Mouse (Mus musculus) effector memory CD4-positive, alpha-beta T cell, adult 7 months (primary cell): ENCODE data around the gene Ttll6. TPM values are rescaled to one million over a fixed set of nuclear protein-coding genes. Genes with fewer than 3 reads are reported as not detected.

Source experiments
- polyA plus RNA-seq: library from polyadenylated mRNA; unstranded; fragments of 100-300 nt; shearing (Covaris generic); gene quantifications from one replicate; pipeline ENCODE4 v1.2.1, GENCODE M21; 2017

Ttll6 gene
- polyA plus RNA-seq = not detected

GRCm38 (mm10) chr11:96133239-96133865, at the start of gene Ttll6:
Gene Ttll6, plus strand, starts transcription at chr11:96133786.

DNA sequence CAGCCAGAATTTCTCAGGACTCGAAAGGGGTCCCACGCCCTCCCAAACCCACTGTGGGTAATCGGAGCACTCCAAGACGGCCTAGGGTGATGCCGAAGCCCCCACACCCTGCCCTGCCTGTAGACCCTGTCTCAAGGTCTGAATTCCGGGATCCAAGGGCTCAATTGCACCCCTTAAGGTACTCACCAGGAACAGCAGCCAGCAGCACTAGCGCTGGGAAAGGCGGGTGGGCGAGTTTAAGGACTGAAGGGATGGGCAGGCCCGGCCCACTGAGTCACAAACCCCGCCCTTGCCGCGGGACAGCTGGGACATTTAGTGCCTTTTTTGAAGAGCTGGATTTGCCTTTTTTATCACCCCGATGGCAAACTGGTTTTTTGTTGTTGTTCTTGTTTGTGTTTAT, 21.8 kb upstream of the Ttll6 start, which contains the start of gene Calcoco2:
Gene Calcoco2, minus strand, starts transcription at position 214 of the 400 bp plus-strand sequence.

GRCm38 (mm10) chr11:96193521-96194400, 60.2 kb downstream of the Ttll6 start, which contains the start of gene Hoxb13:
Gene Hoxb13, plus strand, starts transcription at chr11:96194316.

Other genes starting within 250 kb of the Ttll6 start
- not detected for gene B4galnt2, start 218.9 kb upstream of the Ttll6 start, polyA plus RNA-seq
- gene Igf2bp1, start 127.8 kb upstream of the Ttll6 start, polyA plus RNA-seq = 0.15 TPM
- not detected for gene Gip, start 109.2 kb upstream of the Ttll6 start, polyA plus RNA-seq
- gene Snf8, start 98.9 kb upstream of the Ttll6 start, polyA plus RNA-seq = 69.0 TPM
- 49.6 TPM for gene Ube2z, start 68.4 kb upstream of the Ttll6 start, polyA plus RNA-seq
- 246 TPM for gene Atp5g1, start 58.1 kb upstream of the Ttll6 start, polyA plus RNA-seq
- gene Calcoco2, start 21.8 kb upstream of the Ttll6 start, polyA plus RNA-seq = not detected
- gene Hoxb13, start 60.5 kb downstream of the Ttll6 start, polyA plus RNA-seq = not detected
- gene Hoxb9, start 137.7 kb downstream of the Ttll6 start, polyA plus RNA-seq = not detected
- gene Hoxb8, start 148.1 kb downstream of the Ttll6 start, polyA plus RNA-seq = not detected
- not detected for gene Hoxb7, start 152.8 kb downstream of the Ttll6 start, polyA plus RNA-seq
- gene Hoxb6, start 158.7 kb downstream of the Ttll6 start, polyA plus RNA-seq = 0.29 TPM
- gene Hoxb5, start 169.6 kb downstream of the Ttll6 start, polyA plus RNA-seq = 0.33 TPM
- gene Hoxb4, start 184.5 kb downstream of the Ttll6 start, polyA plus RNA-seq = not detected
- gene Hoxb3, start 189.5 kb downstream of the Ttll6 start, polyA plus RNA-seq = not detected
- gene Hoxb2, start 216.7 kb downstream of the Ttll6 start, polyA plus RNA-seq = not detected
- gene Hoxb1, start 232.0 kb downstream of the Ttll6 start, polyA plus RNA-seq = 0.18 TPM